Mouse (Mus musculus): ENCODE measurements around the gene Nucks1.

The Nucks1 gene

GRCm38 (mm10) chr1:131917634-131918033 is 7.3 kb downstream of the Nucks1 start:
- DNase-seq (ENCODE audit: extremely low read depth, low read depth, low spot score): no peak

GRCm38 (mm10) chr1:131919052-131919451 is 8.7 kb downstream of the Nucks1 start:
- no peak for DNase-seq (ENCODE audit: extremely low read depth, low read depth, low spot score)

GRCm38 (mm10) chr1:131922100-131922499 is 11.8 kb downstream of the Nucks1 start:
- no peak for DNase-seq (ENCODE audit: extremely low read depth, low read depth, low spot score)

- no peak for DNase-seq (ENCODE audit: extremely low read depth, low read depth, low spot score)
Measured at GRCm38 (mm10) chr1:131933471-131933870, 23.1 kb downstream of the Nucks1 start.

- no peak for DNase-seq (ENCODE audit: extremely low read depth, low read depth, low spot score)
Measured at GRCm38 (mm10) chr1:131937659-131938305, 27.4 kb downstream of the Nucks1 start.

- DNase-seq (ENCODE audit: extremely low read depth, low read depth, low spot score): no peak
Measured at GRCm38 (mm10) chr1:131938811-131939210, 28.5 kb downstream of the Nucks1 start.

GRCm38 (mm10) chr1:131940711-131941244 is 30.4 kb downstream of the Nucks1 start:
- DNase-seq (ENCODE audit: extremely low read depth, low read depth, low spot score): peak; percentile 94

GRCm38 (mm10) chr1:131941501-131941900 is 31.2 kb downstream of the Nucks1 start:
- DNase-seq (ENCODE audit: extremely low read depth, low read depth, low spot score): no peak

GRCm38 (mm10) chr1:131942621-131943590 is 32.6 kb downstream of the Nucks1 start:
- DNase-seq (ENCODE audit: extremely low read depth, low read depth, low spot score): no peak

- no peak for DNase-seq (ENCODE audit: extremely low read depth, low read depth, low spot score)
Measured at GRCm38 (mm10) chr1:131945674-131946440, 35.5 kb downstream of the Nucks1 start.

GRCm38 (mm10) chr1:131946462-131947215 is 36.3 kb downstream of the Nucks1 start:
- no peak for DNase-seq (ENCODE audit: extremely low read depth, low read depth, low spot score)

- DNase-seq (ENCODE audit: extremely low read depth, low read depth, low spot score): no peak
Measured at GRCm38 (mm10) chr1:131947997-131948525, 37.7 kb downstream of the Nucks1 start.

GRCm38 (mm10) chr1:131954242-131954865 is 44.0 kb downstream of the Nucks1 start:
- DNase-seq (ENCODE audit: extremely low read depth, low read depth, low spot score): no peak

GRCm38 (mm10) chr1:131955131-131955757 is 44.9 kb downstream of the Nucks1 start:
- DNase-seq (ENCODE audit: extremely low read depth, low read depth, low spot score): no peak

GRCm38 (mm10) chr1:131957416-131957815 is 47.1 kb downstream of the Nucks1 start:
- DNase-seq (ENCODE audit: extremely low read depth, low read depth, low spot score): no peak

- DNase-seq (ENCODE audit: extremely low read depth, low read depth, low spot score): no peak
Measured at GRCm38 (mm10) chr1:131961004-131961403, 50.7 kb downstream of the Nucks1 start.

GRCm38 (mm10) chr1:131962606-131963084 is 52.3 kb downstream of the Nucks1 start, which contains the start of gene Slc45a3:
Gene Slc45a3, plus strand, starts transcription at chr1:131962967.
- no peak for DNase-seq (ENCODE audit: extremely low read depth, low read depth, low spot score)

GRCm38 (mm10) chr1:131963085-131963951 is 53.0 kb downstream of the Nucks1 start:
- DNase-seq (ENCODE audit: extremely low read depth, low read depth, low spot score): no peak

Data from fat pad, adult 2 months (tissue).